Comparison of ENCODE assay signal across 12 mouse cellular contexts in the genomic region with DNA sequence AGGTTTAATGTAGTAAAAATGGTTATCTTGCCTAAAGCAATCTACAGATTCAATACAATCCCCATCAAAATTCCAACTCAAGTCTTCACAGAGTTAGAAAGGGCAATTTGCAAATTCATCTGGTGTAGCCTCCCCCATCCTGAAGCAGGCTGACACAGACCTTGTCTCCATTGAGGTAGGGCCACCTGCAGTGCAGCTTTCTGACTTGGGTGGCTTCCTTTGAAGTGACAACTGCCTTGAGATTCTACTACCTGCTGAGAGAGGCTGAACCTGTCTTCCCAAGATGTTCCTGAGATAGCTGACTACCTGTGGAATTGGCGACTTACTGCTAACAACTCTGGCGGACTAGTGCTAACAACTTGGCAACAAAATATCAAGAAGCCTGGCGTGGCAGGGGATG.
"Had no signal": no experiment of that assay in that cellular context is flagged by ENCODE, and none has a peak within 500 bp of the region (broad histone marks: within the 10 kb centered on the region; RNA-seq: fewer than 3 reads in every experiment).

No protein-coding gene starts in this region.

- DNase-seq: left cerebral cortex, postnatal 4 days; liver; liver, embryonic 13.5 days; liver, postnatal 0 days; lung, adult 18-20 months; lung, adult 2 months; lung, embryonic 14.5 days; lung, postnatal 10 days; lung, postnatal 14 days; lung, postnatal 36 days; lung, postnatal 4 days; midbrain, embryonic 14.5 days had no signal
